8 mouse cellular contexts compared by ENCODE assay signal in the genomic region with DNA sequence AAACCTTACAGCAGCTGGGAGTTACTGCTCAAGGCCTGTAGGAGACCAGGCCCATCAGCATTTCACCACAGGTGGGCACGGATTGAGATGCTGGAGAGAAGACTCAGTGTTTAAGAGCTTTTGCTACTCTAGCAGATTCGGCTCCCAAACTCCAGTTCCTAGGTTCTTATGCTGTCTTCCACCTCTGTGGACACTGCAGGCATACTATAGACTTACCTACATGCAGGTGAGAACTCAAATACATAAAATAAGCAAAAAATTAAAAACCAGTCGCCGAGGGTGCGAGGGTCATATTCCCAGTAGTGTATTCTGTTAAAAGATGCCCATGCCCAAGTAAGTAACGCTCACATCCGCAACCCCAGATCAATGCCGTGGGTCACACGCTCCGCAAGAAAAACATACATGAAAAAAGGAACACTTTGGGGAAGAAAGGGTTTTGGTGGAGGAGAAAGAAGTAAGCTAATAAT. TPM values are rescaled to one million over a fixed set of nuclear protein-coding genes. Genes with fewer than 3 reads are reported as not detected.
DNase-seq lines count a peak whose midpoint lies in the region; ATAC-seq and TF ChIP-seq lines count a peak whose summit lies in the region.

No protein-coding gene starts in this region.

- no peak for TF ChIP-seq CTCF in embryonic fibroblast, embryonic 13.5 days (IDR thresholded peaks at IDR 0.05; ENCODE audit: borderline replicate concordance, insufficient read depth, low read length)

- no peak for TF ChIP-seq POLR2A in embryonic fibroblast, embryonic 13.5 days (IDR thresholded peaks at IDR 0.05; ENCODE audit: low read depth, low read length)

- no peak overlapping the region for H3K27ac ChIP-seq in embryonic fibroblast, embryonic 13.5 days (ENCODE audit: insufficient read depth, low read length)
- H3K27ac ChIP-seq in limb, embryonic 11.5 days (replicated peaks; ENCODE audit: low read depth, low read length) = no peak overlapping the region
- no peak overlapping the region for H3K27ac ChIP-seq in stomach, embryonic 15.5 days

- DNase-seq in limb, embryonic 11.5 days (ENCODE audit: low spot score) = no peak
- DNase-seq in gastrocnemius, postnatal 14 days = no peak
- no peak for DNase-seq in lung, postnatal 4 days
- no peak for DNase-seq in spleen, postnatal 10 days (ENCODE audit: low spot score in 2 of 2)

- intact Hi-C loops in gastrocnemius, postnatal 14 days (cut with DNase I; ENCODE audit: low total_unique reads) = no loop called here

- H3K9ac ChIP-seq in limb, embryonic 11.5 days (ENCODE audit: low read length) = peak overlapping the region; percentile 5; the same call in 1 of the 2 replicates
- no peak overlapping the region for H3K9ac ChIP-seq in stomach, embryonic 15.5 days

- ATAC-seq in megakaryocyte, adult 5-6 weeks (ENCODE audit: poor library complexity, severe bottlenecking) = no peak
- peak; percentile 31; the same call in 1 of the 2 replicates for ATAC-seq in limb, embryonic 11.5 days (ENCODE audit: insufficient number of reproducible peaks, low FRiP score, low TSS enrichment, low read depth)
- ATAC-seq in stomach, embryonic 15.5 days (ENCODE audit: insufficient read depth, low FRiP score, low read depth) = no peak

- H3K27me3 ChIP-seq in megakaryocyte, embryonic 14.5 days (replicated peaks) = no peaks in the 10 kb centered on the region
- no peaks in the 10 kb centered on the region for H3K27me3 ChIP-seq in limb, embryonic 11.5 days (ENCODE audit: control insufficient read depth, insufficient read depth, low read length)
- H3K27me3 ChIP-seq in stomach, embryonic 15.5 days (replicated peaks) = no peaks in the 10 kb centered on the region

- peaks cover 25% of the 10 kb centered on the region for H3K36me3 ChIP-seq in megakaryocyte, embryonic 14.5 days (replicated peaks; ENCODE audit: low read length)
- no peaks in the 10 kb centered on the region for H3K36me3 ChIP-seq in limb, embryonic 11.5 days (ENCODE audit: control insufficient read depth, insufficient read depth, low read length)
- no peaks in the 10 kb centered on the region for H3K36me3 ChIP-seq in stomach, embryonic 15.5 days

- peak overlapping the region; percentile 97 for H3K4me3 ChIP-seq in megakaryocyte, embryonic 14.5 days (replicated peaks)
- peak overlapping the region; percentile 27 for H3K4me3 ChIP-seq in embryonic fibroblast, embryonic 13.5 days (ENCODE audit: insufficient read depth, low read length)
- peak overlapping the region; percentile 66 for H3K4me3 ChIP-seq in limb, embryonic 11.5 days (ENCODE audit: low read depth, low read length)
- H3K4me3 ChIP-seq in stomach, embryonic 15.5 days (replicated peaks) = peak overlapping the region; percentile 95

- 46% methylated on average over 10 of the region's 10 CpGs for whole genome bisulfite sequencing in limb, embryonic 11.5 days
- WGBS in stomach, embryonic 15.5 days = 37% methylated on average over 10 of the region's 10 CpGs

- peaks cover 49% of the 10 kb centered on the region for H3K4me1 ChIP-seq in megakaryocyte, embryonic 14.5 days
- peaks cover 6% of the 10 kb centered on the region; the same call in 1 of the 2 replicates for H3K4me1 ChIP-seq in embryonic fibroblast, embryonic 13.5 days (ENCODE audit: control insufficient read depth, insufficient read depth, low read length)
- H3K4me1 ChIP-seq in limb, embryonic 11.5 days (ENCODE audit: control insufficient read depth, insufficient read depth, low read length) = peaks cover 9% of the 10 kb centered on the region; the same call in 1 of the 2 replicates
- H3K4me1 ChIP-seq in stomach, embryonic 15.5 days = peaks cover 16% of the 10 kb centered on the region

- H3K9me3 ChIP-seq in megakaryocyte, embryonic 14.5 days = no peaks in the 10 kb centered on the region
- no peaks in the 10 kb centered on the region for H3K9me3 ChIP-seq in limb, embryonic 11.5 days (ENCODE audit: control insufficient read depth, low read length)
- no peaks in the 10 kb centered on the region for H3K9me3 ChIP-seq in stomach, embryonic 15.5 days

- H3K4me2 ChIP-seq in limb, embryonic 11.5 days (ENCODE audit: low read depth, severe bottlenecking) = peak overlapping the region; percentile 38
- H3K4me2 ChIP-seq in stomach, embryonic 15.5 days = peak overlapping the region; percentile 69

RNA-seq across cellular contexts. Expression of a gene that starts 0.6 kb away (rescaled TPM):
- 1,190 and 1,969 TPM in 2 replicates for polyA plus RNA-seq in megakaryocyte, embryonic 14.5 days (2012; ENCODE audit: insufficient read depth, low replicate concordance)
- 205 and 210 TPM in 2 replicates for total RNA-seq in megakaryocyte, adult 5-6 weeks (2015)
- total RNA-seq in megakaryocyte, adult 5-6 weeks (2017) = 81.5 and 95.7 TPM in 2 replicates
- 118 and 124 TPM in 2 replicates for polyA plus RNA-seq in embryonic fibroblast, embryonic 13.5 days (2011; ENCODE audit: insufficient read length, low read depth, missing spikeins)
- 261 and 266 TPM in 2 replicates for polyA plus RNA-seq in limb, embryonic 11.5 days (2014; fragmentation: Nextera tagmentation; extraction: Ambion mirVana)
- 251 and 272 TPM in 2 replicates for polyA plus RNA-seq in stomach, embryonic 15.5 days (2015; fragmentation: Nextera tagmentation; extraction: Ambion mirVana)
- 10 to 100 TPM; 62.5 to 62.9 TPM for total RNA-seq in gastrocnemius, postnatal 14 days (2021)

RNA-seq across cellular contexts. Expression of a gene that starts 15.9 kb away (rescaled TPM):
- not detected in 2 replicates for polyA plus RNA-seq in megakaryocyte, embryonic 14.5 days (2012; ENCODE audit: insufficient read depth, low replicate concordance)
- not detected in 2 replicates for total RNA-seq in megakaryocyte, adult 5-6 weeks (2015)
- not detected in 2 replicates for total RNA-seq in megakaryocyte, adult 5-6 weeks (2017)
- not detected in 2 replicates for polyA plus RNA-seq in embryonic fibroblast, embryonic 13.5 days (2011; ENCODE audit: insufficient read length, low read depth, missing spikeins)
- not detected in 2 replicates for polyA plus RNA-seq in limb, embryonic 11.5 days (2014; fragmentation: Nextera tagmentation; extraction: Ambion mirVana)
- not detected in 2 replicates for polyA plus RNA-seq in stomach, embryonic 15.5 days (2015; fragmentation: Nextera tagmentation; extraction: Ambion mirVana)
- not detected for total RNA-seq in gastrocnemius, postnatal 14 days (2021)

RNA-seq across cellular contexts. Expression of a gene that starts 43.5 kb away (rescaled TPM):
- polyA plus RNA-seq in megakaryocyte, embryonic 14.5 days (2012; ENCODE audit: insufficient read depth, low replicate concordance) = 35.2 and 52.2 TPM in 2 replicates
- 48.1 and 55.7 TPM in 2 replicates for total RNA-seq in megakaryocyte, adult 5-6 weeks (2015)
- 27.8 and 28.4 TPM in 2 replicates for total RNA-seq in megakaryocyte, adult 5-6 weeks (2017)
- polyA plus RNA-seq in embryonic fibroblast, embryonic 13.5 days (2011; ENCODE audit: insufficient read length, low read depth, missing spikeins) = 47.9 and 74.5 TPM in 2 replicates
- 28.5 and 30.9 TPM in 2 replicates for polyA plus RNA-seq in limb, embryonic 11.5 days (2014; fragmentation: Nextera tagmentation; extraction: Ambion mirVana)
- 64.2 and 66.3 TPM in 2 replicates for polyA plus RNA-seq in stomach, embryonic 15.5 days (2015; fragmentation: Nextera tagmentation; extraction: Ambion mirVana)
- total RNA-seq in gastrocnemius, postnatal 14 days (2021) = 10 to 100 TPM; 25.4 to 27.0 TPM

Comparison
In these comparisons a context has a peak if more than half of its experiments do, and no peak if none do; other contexts are left out.
1. H3K4me3 ChIP-seq: peak in every context shown above with its lines; median percentile 97 in megakaryocyte, embryonic 14.5 days; 95 in stomach, embryonic 15.5 days; 66 in limb, embryonic 11.5 days; 27 in embryonic fibroblast, embryonic 13.5 days.